Mouse (Mus musculus): ENCODE results near the gene Pth2. TPM values are rescaled to one million over a fixed set of nuclear protein-coding genes. Genes with fewer than 3 reads are reported as not detected.

Gene Pth2
- total and polyA plus RNA-seq, 3 experiments: not detected

- in situ Hi-C loops (cut with MboI; ENCODE audit: low pct_ligation_motif_present, low pct_unique_long_range_greater_than_20kb, low sequenced_read_pairs) (no loop called here), dilution Hi-C loops (cut with MboI; ENCODE audit: extremely low pct_ligation_motif_present, extremely low pct_unique_long_range_greater_than_20kb, low sequenced_read_pairs) (no loop called here)
- TF ChIP-seq MEF2A (IDR thresholded peaks at IDR 0.05; ENCODE audit: borderline replicate concordance, low read depth, low read length): 0 out of 2 replicates have a peak, but pooled peaks have one; percentile 28
- TF ChIP-seq ELF1 (IDR thresholded peaks at IDR 0.05; ENCODE audit: low read depth, low read length): no peak
- no peaks in the 10 kb centered on the region for H3K36me3 ChIP-seq (replicated peaks in 1 of 2; ENCODE audit: control insufficient read depth in 1 of 2, insufficient read depth in 1 of 2, low read length in 1 of 2)
- H3K9me3 ChIP-seq (replicated peaks; ENCODE audit: low read length): no peaks in the 10 kb centered on the region
- no peak overlapping the region for H3K9ac ChIP-seq (ENCODE audit: insufficient read depth, low read depth)
- DNase-seq (ENCODE audit: extremely low read depth): no peak
- peaks cover 71% of the 10 kb centered on the region for H3K27me3 ChIP-seq (replicated peaks)
- peaks cover 0 to 22% of the 10 kb centered on the region in 2 experiments; a peak in 2 of 4 replicates for H3K4me1 ChIP-seq (ENCODE audit: control insufficient read depth in 1 of 2, insufficient read depth in 2 of 2)
- no peak overlapping the region for H3K4me2 ChIP-seq (ENCODE audit: insufficient read depth, low read depth, poor library complexity, severe bottlenecking)
- no peaks in the 10 kb centered on the region for H3K79me2 ChIP-seq (replicated peaks; ENCODE audit: control insufficient read depth, extremely low read depth, insufficient read depth, poor library complexity, severe bottlenecking)
- H3K4me3 ChIP-seq (replicated peaks in 1 of 3; ENCODE audit: low read depth in 2 of 3, low read length in 2 of 3, poor library complexity in 1 of 3): no peak overlapping the region
- no peak overlapping the region for H3K27ac ChIP-seq (ENCODE audit: insufficient read depth, low read depth)
These were observed 14.8 kb downstream of the Pth2 start for GRCm38 (mm10) chr7:45195341-45196175.

- no peak overlapping the region for H3K4me2 ChIP-seq (ENCODE audit: insufficient read depth, low read depth, poor library complexity, severe bottlenecking)
- in situ Hi-C loops (cut with MboI; ENCODE audit: low pct_ligation_motif_present, low pct_unique_long_range_greater_than_20kb, low sequenced_read_pairs): no loop called here
- peaks cover 0 to 22% of the 10 kb centered on the region in 2 experiments; a peak in 2 of 4 replicates for H3K4me1 ChIP-seq (ENCODE audit: control insufficient read depth in 1 of 2, insufficient read depth in 2 of 2)
- DNase-seq (ENCODE audit: extremely low read depth): no peak
- H3K4me3 ChIP-seq (replicated peaks in 1 of 3; ENCODE audit: low read depth in 2 of 3, low read length in 2 of 3, poor library complexity in 1 of 3): no peak overlapping the region
- H3K9me3 ChIP-seq (replicated peaks; ENCODE audit: low read length): no peaks in the 10 kb centered on the region
- H3K79me2 ChIP-seq (replicated peaks; ENCODE audit: control insufficient read depth, extremely low read depth, insufficient read depth, poor library complexity, severe bottlenecking): no peaks in the 10 kb centered on the region
- peaks cover 70% of the 10 kb centered on the region for H3K27me3 ChIP-seq (replicated peaks)
- no peak overlapping the region for H3K9ac ChIP-seq (ENCODE audit: insufficient read depth, low read depth)
- no peaks in the 10 kb centered on the region for H3K36me3 ChIP-seq (replicated peaks in 1 of 2; ENCODE audit: control insufficient read depth in 1 of 2, insufficient read depth in 1 of 2, low read length in 1 of 2)
- dilution Hi-C loops (cut with MboI; ENCODE audit: extremely low pct_ligation_motif_present, extremely low pct_unique_long_range_greater_than_20kb, low sequenced_read_pairs): no loop called here
- no peak overlapping the region for H3K27ac ChIP-seq (ENCODE audit: insufficient read depth, low read depth)
- TF ChIP-seq CHD1 (IDR thresholded peaks at IDR 0.05; ENCODE audit: low read depth, low read length) (no peak), BHLHE40 (IDR thresholded peaks at IDR 0.05; ENCODE audit: low read depth, low read length) (no peak), CTCF (conservative IDR thresholded peaks at IDR 0.05 in 1 of 2, IDR thresholded peaks at IDR 0.05 in 1 of 2; ENCODE audit: low read depth in 2 of 2, low read length in 2 of 2) (no peak), USF1 (IDR thresholded peaks at IDR 0.05; ENCODE audit: low read depth, low read length) (no peak), POLR2A (IDR thresholded peaks at IDR 0.05; ENCODE audit: low read depth, low read length) (no peak), ZKSCAN1 (IDR thresholded peaks at IDR 0.05; ENCODE audit: borderline replicate concordance, low read depth, low read length) (no peak), TCF12 (IDR thresholded peaks at IDR 0.05; ENCODE audit: low read depth, low read length) (no peak), JUND (conservative IDR thresholded peaks at IDR 0.05; ENCODE audit: low read depth, low read length) (no peak), ELF1 (IDR thresholded peaks at IDR 0.05; ENCODE audit: low read depth, low read length) (no peak), IRF4 (IDR thresholded peaks at IDR 0.05; ENCODE audit: low read depth, low read length) (no peak)
These were observed 15.4 kb downstream of the Pth2 start for GRCm38 (mm10) chr7:45196176-45196535.

- peaks cover 65% of the 10 kb centered on the region for H3K27me3 ChIP-seq (replicated peaks)
- H3K27ac ChIP-seq (ENCODE audit: insufficient read depth, low read depth): no peak overlapping the region
- dilution Hi-C loops (cut with MboI; ENCODE audit: extremely low pct_ligation_motif_present, extremely low pct_unique_long_range_greater_than_20kb, low sequenced_read_pairs): no loop called here
- H3K4me2 ChIP-seq (ENCODE audit: insufficient read depth, low read depth, poor library complexity, severe bottlenecking): no peak overlapping the region
- H3K9me3 ChIP-seq (replicated peaks; ENCODE audit: low read length): no peaks in the 10 kb centered on the region
- H3K4me1 ChIP-seq (ENCODE audit: control insufficient read depth in 1 of 2, insufficient read depth in 2 of 2): peaks cover 0 to 18% of the 10 kb centered on the region in 2 experiments; a peak in 2 of 4 replicates
- H3K9ac ChIP-seq (ENCODE audit: insufficient read depth, low read depth): no peak overlapping the region
- no peaks in the 10 kb centered on the region for H3K36me3 ChIP-seq (replicated peaks in 1 of 2; ENCODE audit: control insufficient read depth in 1 of 2, insufficient read depth in 1 of 2, low read length in 1 of 2)
- no peak overlapping the region for H3K4me3 ChIP-seq (replicated peaks in 1 of 3; ENCODE audit: low read depth in 2 of 3, low read length in 2 of 3, poor library complexity in 1 of 3)
- in situ Hi-C loops (cut with MboI; ENCODE audit: low pct_ligation_motif_present, low pct_unique_long_range_greater_than_20kb, low sequenced_read_pairs): no loop called here
- DNase-seq (ENCODE audit: extremely low read depth): no peak
- TF ChIP-seq USF1 (IDR thresholded peaks at IDR 0.05; ENCODE audit: low read depth, low read length) (no peak), HCFC1 (IDR thresholded peaks at IDR 0.05; ENCODE audit: low read depth, low read length) (no peak), CTCF (conservative IDR thresholded peaks at IDR 0.05 in 1 of 2, IDR thresholded peaks at IDR 0.05 in 1 of 2; ENCODE audit: low read depth in 2 of 2, low read length in 2 of 2) (no peak), CHD2 (IDR thresholded peaks at IDR 0.05; ENCODE audit: low read length) (no peak), NELFE (IDR thresholded peaks at IDR 0.05; ENCODE audit: low read depth, low read length) (no peak)
- H3K79me2 ChIP-seq (replicated peaks; ENCODE audit: control insufficient read depth, extremely low read depth, insufficient read depth, poor library complexity, severe bottlenecking): no peaks in the 10 kb centered on the region
These were observed 16.2 kb downstream of the Pth2 start for GRCm38 (mm10) chr7:45196994-45197393.
